Mouse (Mus musculus) layer of hippocampus, adult 9-11 months (tissue): Measurements from ENCODE around the gene Rere.
"Not testable (repeated sequence)": the region's sequence is repeated elsewhere in the genome, so short reads cannot be mapped to it uniquely, and the experiment has no call there.

ENCODE experiments used
- DNase-seq: peaks from one replicate; pipeline ENCODE4 v3.0.0; 2022

The Rere gene

GRCm38 (mm10) chr4:150472751-150473436 is 191.4 kb downstream of the Rere start:
- DNase-seq = no peak

GRCm38 (mm10) chr4:150473437-150474070 is 192.1 kb downstream of the Rere start:
- DNase-seq = no peak

GRCm38 (mm10) chr4:150474086-150474485 is 192.6 kb downstream of the Rere start:
- DNase-seq = peak; percentile 78

- DNase-seq = no peak
Observed at GRCm38 (mm10) chr4:150476258-150476657, 194.8 kb downstream of the Rere start.

GRCm38 (mm10) chr4:150478006-150478405 is 196.6 kb downstream of the Rere start:
- DNase-seq = no peak

GRCm38 (mm10) chr4:150483081-150483480 is 201.6 kb downstream of the Rere start:
- DNase-seq = not testable (repeated sequence)

GRCm38 (mm10) chr4:150486097-150486496 is 204.7 kb downstream of the Rere start:
- no peak for DNase-seq

GRCm38 (mm10) chr4:150487109-150487508 is 205.7 kb downstream of the Rere start:
- no peak for DNase-seq

- DNase-seq = peak; percentile 91
Observed at GRCm38 (mm10) chr4:150488096-150488748, 206.8 kb downstream of the Rere start.

GRCm38 (mm10) chr4:150488767-150489166 is 207.3 kb downstream of the Rere start:
- DNase-seq = peak; percentile 51

GRCm38 (mm10) chr4:150490050-150490449 is 208.6 kb downstream of the Rere start:
- peak; percentile 42 for DNase-seq

- DNase-seq = peak; percentile 36
Observed at GRCm38 (mm10) chr4:150491710-150492109, 210.3 kb downstream of the Rere start.

GRCm38 (mm10) chr4:150493258-150493937 is 212.0 kb downstream of the Rere start:
- no peak for DNase-seq

GRCm38 (mm10) chr4:150493938-150494330 is 212.5 kb downstream of the Rere start:
- DNase-seq = not testable (repeated sequence)

- DNase-seq = no peak
Observed at GRCm38 (mm10) chr4:150495568-150495967, 214.1 kb downstream of the Rere start.

GRCm38 (mm10) chr4:150504304-150505021 is 223.0 kb downstream of the Rere start:
- no peak for DNase-seq

- no peak for DNase-seq
Observed at GRCm38 (mm10) chr4:150509026-150509712, 227.7 kb downstream of the Rere start.

- DNase-seq = no peak
Observed at GRCm38 (mm10) chr4:150510036-150510435, 228.6 kb downstream of the Rere start.

- DNase-seq = not testable (repeated sequence)
Observed at GRCm38 (mm10) chr4:150513387-150513786, 231.9 kb downstream of the Rere start.

GRCm38 (mm10) chr4:150516201-150516600 is 234.8 kb downstream of the Rere start:
- DNase-seq = no peak

- no peak for DNase-seq
Observed at GRCm38 (mm10) chr4:150517381-150517780, 235.9 kb downstream of the Rere start.

- no peak for DNase-seq
Observed at GRCm38 (mm10) chr4:150518826-150519225, 237.4 kb downstream of the Rere start.
